Mouse (Mus musculus) urinary bladder, postnatal 10 days (tissue): ENCODE results near the gene Gm20920.
"Not testable (repeated sequence)": the region's sequence is repeated elsewhere in the genome, so short reads cannot be mapped to it uniquely, and the experiment has no call there.

ENCODE experiments used
- DNase-seq: peaks from one replicate; pipeline ENCODE4 v3.0.0; 2022; ENCODE audit warnings: low spot score

Gm20920 gene

DNA sequence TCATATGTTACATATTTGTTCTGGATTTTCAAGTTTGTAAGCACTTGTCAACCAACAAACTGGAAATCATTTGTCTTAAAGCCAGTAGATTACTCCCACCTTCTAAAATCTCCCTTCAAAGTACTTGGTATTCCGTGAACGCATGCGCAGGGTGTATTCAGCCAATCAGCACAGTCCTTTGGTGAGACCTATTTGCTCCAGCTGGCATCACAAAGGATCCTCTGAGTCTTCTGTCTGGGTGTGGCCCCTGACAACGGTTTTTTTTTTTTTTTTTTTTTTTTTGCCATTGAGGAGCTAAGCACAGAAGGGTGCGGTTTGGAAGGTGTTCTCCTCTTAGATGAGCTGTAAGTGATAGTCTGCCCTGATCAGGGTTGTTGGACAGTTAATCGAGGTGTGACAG is at the start of gene Gm20920:
TSS of gene Gm20920 (plus strand) at position 301 of the 400 bp plus-strand sequence.
- not testable (repeated sequence) for DNase-seq
